Mouse (Mus musculus): ENCODE measurements around the gene Canx.

GRCm38 (mm10) chr11:50333181-50333580 lies 7.7 kb upstream of the Canx start:
- TF ChIP-seq POLR2A (IDR thresholded peaks at IDR 0.05; ENCODE audit: insufficient read depth, low read depth, low read length) = no peak
- no peak for TF ChIP-seq CTCF (IDR thresholded peaks at IDR 0.05; ENCODE audit: insufficient read depth, low read depth, low read length)
